Mouse (Mus musculus) B cell, adult 2 months (primary cell): ENCODE measurements around the gene Gab1.

Source experiments
- DNase-seq, 2 experiments: peaks; one replicate each; pipeline ENCODE4 v3.0.0; 2022

The Gab1 gene

GRCm38 (mm10) chr8:80880196-80881106 is at the start of gene Gab1:
Gene Gab1, minus strand, starts transcription at chr8:80880519.
- DNase-seq = peak; percentile 51 to 59

GRCm38 (mm10) chr8:80928770-80929169 is 48.5 kb upstream of the Gab1 start:
- no peak for DNase-seq

- peak; percentile 15 to 22 for DNase-seq
These were observed 43.5 kb upstream of the Gab1 start for GRCm38 (mm10) chr8:80923794-80924316.

- DNase-seq = no peak
These were observed 42.3 kb upstream of the Gab1 start for GRCm38 (mm10) chr8:80922642-80923041.

- DNase-seq = no peak
These were observed 38.8 kb upstream of the Gab1 start for GRCm38 (mm10) chr8:80919130-80919529.

GRCm38 (mm10) chr8:80918531-80918930 is 38.2 kb upstream of the Gab1 start:
- DNase-seq = no peak

- peak; percentile 7 to 8 for DNase-seq
These were observed 36.3 kb upstream of the Gab1 start for GRCm38 (mm10) chr8:80916463-80917235.

GRCm38 (mm10) chr8:80913016-80913748 is 32.9 kb upstream of the Gab1 start:
- no peak for DNase-seq

- DNase-seq = no peak
These were observed 31.1 kb upstream of the Gab1 start for GRCm38 (mm10) chr8:80911400-80911799.

- DNase-seq = no peak
These were observed 28.1 kb upstream of the Gab1 start for GRCm38 (mm10) chr8:80908262-80908907.

- DNase-seq = no peak
These were observed 22.0 kb upstream of the Gab1 start for GRCm38 (mm10) chr8:80902354-80902753.

GRCm38 (mm10) chr8:80899364-80899763 is 19.0 kb upstream of the Gab1 start:
- DNase-seq = no peak

- no peak for DNase-seq
These were observed 15.7 kb upstream of the Gab1 start for GRCm38 (mm10) chr8:80896026-80896425.

- DNase-seq = no peak
These were observed 15.1 kb upstream of the Gab1 start for GRCm38 (mm10) chr8:80895397-80895796.

GRCm38 (mm10) chr8:80894528-80894927 is 14.2 kb upstream of the Gab1 start:
- no peak for DNase-seq

- DNase-seq = peak; percentile 46 to 60
These were observed 708 bp downstream of the Gab1 start for GRCm38 (mm10) chr8:80879426-80880195.

GRCm38 (mm10) chr8:80878801-80879425 is 1.4 kb downstream of the Gab1 start:
- DNase-seq = peak; percentile 20 to 32

GRCm38 (mm10) chr8:80878146-80878545 is 2.2 kb downstream of the Gab1 start:
- no peak for DNase-seq

GRCm38 (mm10) chr8:80875537-80875936 is 4.8 kb downstream of the Gab1 start:
- DNase-seq = no peak

GRCm38 (mm10) chr8:80873723-80874427 is 6.4 kb downstream of the Gab1 start:
- DNase-seq = no peak
